Mouse (Mus musculus) megakaryocyte-erythroid progenitor cell, adult 5 weeks (primary cell): Measurements from ENCODE around the gene Dtd2. TPM values are rescaled to one million over a fixed set of nuclear protein-coding genes. Genes with fewer than 3 reads are reported as not detected.

Experiments
- polyA plus RNA-seq: library from polyadenylated mRNA; stranded (reverse); fragments of >175 nt; gene quantifications from 2 replicates; pipeline ENCODE4 v1.2.3, GENCODE M21; 2012

The Dtd2 gene
- 7.1 and 8.3 TPM in 2 replicates for polyA plus RNA-seq

DNA sequence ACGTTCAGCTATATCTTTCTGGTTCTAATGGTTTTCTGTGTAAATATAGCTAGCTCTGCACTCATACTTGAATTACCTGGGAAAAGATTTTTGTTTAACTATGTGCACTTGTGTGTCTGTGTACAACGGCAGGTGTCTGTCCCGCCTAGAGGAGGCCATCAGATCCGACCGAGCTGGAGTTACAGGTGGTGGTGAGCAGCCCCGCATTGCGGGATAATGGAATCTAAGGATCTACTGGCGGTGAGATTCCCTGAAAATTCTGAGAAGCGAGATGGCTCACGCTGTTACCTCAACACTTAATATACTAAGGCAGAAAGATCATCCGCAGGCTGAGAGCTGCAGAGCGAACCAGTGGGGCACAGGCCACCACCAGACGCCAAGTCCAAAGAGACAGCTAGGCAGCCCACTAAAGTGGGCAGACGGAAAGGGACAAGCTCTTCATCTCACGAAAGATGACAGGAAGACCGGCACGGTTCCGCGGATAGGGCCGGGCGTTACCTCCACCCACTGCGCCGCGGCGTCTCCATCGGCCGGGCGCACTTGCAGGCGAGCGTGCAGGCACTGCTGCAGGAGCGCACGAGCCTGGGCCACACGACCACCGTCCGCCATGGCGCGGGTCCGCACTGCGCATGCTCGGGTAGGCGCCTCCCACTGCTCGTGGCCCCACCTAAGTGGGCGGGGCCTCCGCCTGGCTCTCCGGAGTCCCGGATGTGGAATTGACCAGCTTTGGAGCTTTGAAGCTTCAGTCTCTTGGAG is at the start of gene Dtd2:
TSS of gene Dtd2 (minus strand) at position 625 of the 756 bp plus-strand sequence.

DNA sequence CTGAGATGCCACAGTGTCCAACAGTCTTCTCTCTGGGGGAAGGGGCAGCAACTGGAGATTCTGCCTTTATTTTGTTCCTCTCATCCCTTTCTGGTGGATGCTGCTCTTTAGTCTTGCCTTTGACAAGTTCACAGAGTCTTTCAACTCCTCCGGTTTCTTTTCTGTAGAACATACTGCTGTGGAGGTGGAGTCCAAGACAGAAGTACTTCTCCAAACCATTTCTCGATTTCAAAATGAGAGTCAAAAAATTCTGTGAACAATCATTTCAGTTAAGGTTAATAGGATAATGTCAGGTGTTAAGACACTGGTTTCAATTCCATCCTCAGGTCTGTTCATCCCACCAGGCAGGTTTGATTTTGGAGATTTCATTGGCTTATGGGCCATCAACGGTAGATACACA is 21.7 kb upstream of the Dtd2 start, which contains the start of gene Gpr33:
TSS of gene Gpr33 (minus strand) at position 101 of the 400 bp plus-strand sequence.

DNA sequence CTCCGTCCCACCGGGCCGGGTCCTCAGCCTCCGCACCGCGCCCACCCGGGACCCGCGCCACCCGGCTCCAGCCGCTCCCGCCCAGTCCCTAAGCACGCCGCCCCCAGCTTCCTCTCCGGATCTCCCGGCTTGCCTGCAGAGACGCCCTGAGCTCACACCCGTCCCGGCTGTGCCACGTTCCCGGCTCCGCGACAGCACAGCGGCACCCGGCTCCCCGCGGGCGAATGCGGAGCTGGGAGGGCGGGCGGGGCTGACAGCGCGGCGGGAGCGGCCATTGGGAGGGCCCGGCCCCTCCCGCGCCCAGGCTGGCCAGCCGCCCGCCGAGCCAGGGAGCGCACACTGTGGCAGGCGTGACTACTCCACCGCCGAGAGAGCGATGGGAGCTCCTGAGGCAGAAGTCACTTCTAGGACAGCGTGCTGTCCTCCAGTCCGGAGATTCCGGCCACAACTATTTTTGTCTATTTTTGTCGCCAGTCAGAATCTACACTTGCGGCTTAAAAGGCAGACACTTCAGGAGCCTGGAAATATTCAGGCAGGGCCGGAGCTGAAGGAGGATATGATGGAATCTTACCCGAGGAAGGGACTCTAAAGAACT is 35.1 kb downstream of the Dtd2 start, which contains the start of gene Heatr5a:
TSS of gene Heatr5a (minus strand) at position 252 of the 595 bp plus-strand sequence.

Other genes starting within 250 kb of the Dtd2 start
- 7.6 and 10.7 TPM in 2 replicates for gene Hectd1, start 177.0 kb downstream of the Dtd2 start, polyA plus RNA-seq
- 4.6 and 5.6 TPM in 2 replicates for gene Heatr5a, start 35.2 kb downstream of the Dtd2 start, polyA plus RNA-seq
- gene Gpr33, start 21.6 kb upstream of the Dtd2 start, polyA plus RNA-seq = not detected in 2 replicates
- 10.0 and 11.4 TPM in 2 replicates for gene Nubpl, start 91.2 kb upstream of the Dtd2 start, polyA plus RNA-seq